Mouse (Mus musculus): ENCODE results near the gene Lipa. TPM values are rescaled to one million over a fixed set of nuclear protein-coding genes. Genes with fewer than 3 reads are reported as not detected.

Lipa gene
- polyA plus RNA-seq, 1 experiment from 2014 or later = 44.0 TPM

- no peaks in the 10 kb centered on the region for H3K9me3 ChIP-seq (replicated peaks)
- ATAC-seq (ENCODE audit: insufficient number of reproducible peaks, low FRiP score, low TSS enrichment, low read depth) = no peak
- WGBS = 44% methylated on average over 4 of the region's 4 CpGs
- H3K4me2 ChIP-seq (replicated peaks) = no peak overlapping the region
- no peak overlapping the region for H3K27ac ChIP-seq (replicated peaks)
- H3K36me3 ChIP-seq = peaks cover 10% of the 10 kb centered on the region; the same call in 1 of the 2 replicates
- H3K4me1 ChIP-seq = 0 out of 2 replicates have a peak, but pooled peaks cover 2% of the 10 kb centered on the region
- H3K4me3 ChIP-seq (replicated peaks) = no peak overlapping the region
- H3K27me3 ChIP-seq = no peaks in the 10 kb centered on the region
- no peak overlapping the region for H3K9ac ChIP-seq
These were observed 26.5 kb downstream of the Lipa start for GRCm38 (mm10) chr19:34500763-34501162.

GRCm38 (mm10) chr19:34496353-34496752 lies 30.9 kb downstream of the Lipa start:
- 0 out of 2 replicates have a peak, but pooled peaks cover 3% of the 10 kb centered on the region for H3K4me1 ChIP-seq
- no peaks in the 10 kb centered on the region for H3K9me3 ChIP-seq (replicated peaks)
- no peak overlapping the region for H3K4me3 ChIP-seq (replicated peaks)
- H3K9ac ChIP-seq = no peak overlapping the region
- no peak overlapping the region for H3K4me2 ChIP-seq (replicated peaks)
- no peak overlapping the region for H3K27ac ChIP-seq (replicated peaks)
- no peaks in the 10 kb centered on the region for H3K27me3 ChIP-seq
- peaks cover 5% of the 10 kb centered on the region; the same call in 1 of the 2 replicates for H3K36me3 ChIP-seq
- WGBS = 78% methylated on average over 1 of the region's 1 CpGs
- no peak for ATAC-seq (ENCODE audit: insufficient number of reproducible peaks, low FRiP score, low TSS enrichment, low read depth)

GRCm38 (mm10) chr19:34493859-34494258 lies 33.4 kb downstream of the Lipa start:
- H3K4me2 ChIP-seq (replicated peaks) = no peak overlapping the region
- H3K9ac ChIP-seq = no peak overlapping the region
- no peak overlapping the region for H3K27ac ChIP-seq (replicated peaks)
- no peaks in the 10 kb centered on the region for H3K27me3 ChIP-seq
- H3K4me3 ChIP-seq (replicated peaks) = no peak overlapping the region
- no peaks in the 10 kb centered on the region for H3K9me3 ChIP-seq (replicated peaks)
- 38% methylated on average over 4 of the region's 4 CpGs for WGBS
- H3K4me1 ChIP-seq = 0 out of 2 replicates have a peak, but pooled peaks cover 3% of the 10 kb centered on the region
- H3K36me3 ChIP-seq = 0 out of 2 replicates have a peak, but pooled peaks cover 2% of the 10 kb centered on the region
- ATAC-seq (ENCODE audit: insufficient number of reproducible peaks, low FRiP score, low TSS enrichment, low read depth) = no peak

- Histone ChIP-seq H3K27me3 (no peaks in the 10 kb centered on the region), H3K27ac (replicated peaks) (no peak overlapping the region), H3K4me1 (no peaks in the 10 kb centered on the region; the same call in 1 of the 2 replicates), H3K9me3 (replicated peaks) (no peaks in the 10 kb centered on the region), H3K4me3 (replicated peaks) (no peak overlapping the region), H3K36me3 (no peaks in the 10 kb centered on the region), H3K4me2 (replicated peaks) (no peak overlapping the region), H3K9ac (no peak overlapping the region)
- no peak for ATAC-seq (ENCODE audit: insufficient number of reproducible peaks, low FRiP score, low TSS enrichment, low read depth)
- 8% methylated on average over 4 of the region's 4 CpGs for WGBS
These were observed 43.7 kb downstream of the Lipa start for GRCm38 (mm10) chr19:34483547-34483946.

- H3K27ac ChIP-seq (replicated peaks) = peak within 1 kb of the TSS; percentile 13; the same call in 1 of the 2 replicates
- peak within 1 kb of the TSS; percentile 47 for H3K4me3 ChIP-seq (replicated peaks)
- H3K36me3 ChIP-seq = no peaks in the 10 kb centered on the region
- peak; percentile 78; the same call in 1 of the 2 replicates for ATAC-seq (ENCODE audit: insufficient number of reproducible peaks, low FRiP score, low TSS enrichment, low read depth)
- peak within 1 kb of the TSS; percentile 37 for H3K9ac ChIP-seq
- no peaks in the 10 kb centered on the region for H3K9me3 ChIP-seq (replicated peaks)
- peaks cover 20% of the 10 kb centered on the region for H3K4me1 ChIP-seq
- H3K27me3 ChIP-seq = peaks cover 17% of the 10 kb centered on the region
- WGBS = 2% methylated on average over 35 of the region's 35 CpGs
- peak within 1 kb of the TSS; percentile 89 for H3K4me2 ChIP-seq (replicated peaks)
These were observed 52.0 kb downstream of the Lipa start, which contains the start of gene Ch25h for GRCm38 (mm10) chr19:34474991-34475971. Ch25h (minus strand) TSS chr19:34475164.

GRCm38 (mm10) chr19:34474228-34474990 lies 52.9 kb downstream of the Lipa start:
- H3K4me2 ChIP-seq (replicated peaks) = peak overlapping the region; percentile 89
- WGBS = 7% methylated on average over 49 of the region's 49 CpGs
- H3K27ac ChIP-seq (replicated peaks) = no peak overlapping the region

GRCm38 (mm10) chr19:34471703-34472102 lies 55.6 kb downstream of the Lipa start:
- H3K36me3 ChIP-seq = no peaks in the 10 kb centered on the region
- no peak overlapping the region for H3K4me3 ChIP-seq (replicated peaks)
- ATAC-seq (ENCODE audit: insufficient number of reproducible peaks, low FRiP score, low TSS enrichment, low read depth) = no peak
- no peak overlapping the region for H3K27ac ChIP-seq (replicated peaks)
- H3K9me3 ChIP-seq (replicated peaks) = no peaks in the 10 kb centered on the region
- H3K4me2 ChIP-seq (replicated peaks) = no peak overlapping the region
- peaks cover 11% of the 10 kb centered on the region for H3K27me3 ChIP-seq
- H3K4me1 ChIP-seq = peaks cover 20% of the 10 kb centered on the region
- H3K9ac ChIP-seq = no peak overlapping the region
- WGBS = 76% methylated on average over 2 of the region's 2 CpGs

More at GRCm38 (mm10) chr19:34474228-34474990, 52.9 kb downstream of the Lipa start:
- peaks cover 20% of the 10 kb centered on the region for H3K4me1 ChIP-seq
- H3K9ac ChIP-seq = peak overlapping the region; percentile 37
- H3K27me3 ChIP-seq = peaks cover 17% of the 10 kb centered on the region
- 0 out of 2 replicates have a peak, but pooled peaks have one; percentile 19 for ATAC-seq (ENCODE audit: insufficient number of reproducible peaks, low FRiP score, low TSS enrichment, low read depth)
- peak overlapping the region; percentile 47 for H3K4me3 ChIP-seq (replicated peaks)
- H3K9me3 ChIP-seq (replicated peaks) = no peaks in the 10 kb centered on the region
- H3K36me3 ChIP-seq = no peaks in the 10 kb centered on the region

- ATAC-seq (ENCODE audit: insufficient number of reproducible peaks, low FRiP score, low TSS enrichment, low read depth) = no peak
- Histone ChIP-seq H3K9ac (no peak overlapping the region), H3K27ac (replicated peaks) (no peak overlapping the region), H3K4me3 (replicated peaks) (no peak overlapping the region), H3K4me2 (replicated peaks) (no peak overlapping the region), H3K4me1 (no peaks in the 10 kb centered on the region), H3K27me3 (no peaks in the 10 kb centered on the region), H3K36me3 (no peaks in the 10 kb centered on the region), H3K9me3 (replicated peaks) (no peaks in the 10 kb centered on the region)
- 55% methylated on average over 3 of the region's 3 CpGs for WGBS
These were observed 58.5 kb downstream of the Lipa start for GRCm38 (mm10) chr19:34468794-34469193.

GRCm38 (mm10) chr19:34468216-34468615 lies 59.1 kb downstream of the Lipa start:
- H3K4me3 ChIP-seq (replicated peaks) = no peak overlapping the region
- 34% methylated on average over 6 of the region's 6 CpGs for WGBS
- H3K27ac ChIP-seq (replicated peaks) = no peak overlapping the region
- no peak for ATAC-seq (ENCODE audit: insufficient number of reproducible peaks, low FRiP score, low TSS enrichment, low read depth)
- H3K9me3 ChIP-seq (replicated peaks) = no peaks in the 10 kb centered on the region
- H3K36me3 ChIP-seq = no peaks in the 10 kb centered on the region
- H3K27me3 ChIP-seq = no peaks in the 10 kb centered on the region
- H3K4me1 ChIP-seq = no peaks in the 10 kb centered on the region
- H3K9ac ChIP-seq = no peak overlapping the region
- H3K4me2 ChIP-seq (replicated peaks) = no peak overlapping the region

GRCm38 (mm10) chr19:34464453-34464852 lies 62.8 kb downstream of the Lipa start:
- 77% methylated on average over 3 of the region's 3 CpGs for WGBS
- Histone ChIP-seq H3K36me3 (no peaks in the 10 kb centered on the region), H3K9me3 (replicated peaks) (no peaks in the 10 kb centered on the region), H3K27ac (replicated peaks) (no peak overlapping the region), H3K4me3 (replicated peaks) (no peak overlapping the region), H3K4me2 (replicated peaks) (no peak overlapping the region), H3K27me3 (no peaks in the 10 kb centered on the region), H3K4me1 (peaks cover 7% of the 10 kb centered on the region), H3K9ac (no peak overlapping the region)
- ATAC-seq (ENCODE audit: insufficient number of reproducible peaks, low FRiP score, low TSS enrichment, low read depth) = no peak

All from embryonic facial prominence, embryonic 15.5 days (tissue).